Comparison of ENCODE assay signal across 8 mouse cellular contexts in the genomic region with DNA sequence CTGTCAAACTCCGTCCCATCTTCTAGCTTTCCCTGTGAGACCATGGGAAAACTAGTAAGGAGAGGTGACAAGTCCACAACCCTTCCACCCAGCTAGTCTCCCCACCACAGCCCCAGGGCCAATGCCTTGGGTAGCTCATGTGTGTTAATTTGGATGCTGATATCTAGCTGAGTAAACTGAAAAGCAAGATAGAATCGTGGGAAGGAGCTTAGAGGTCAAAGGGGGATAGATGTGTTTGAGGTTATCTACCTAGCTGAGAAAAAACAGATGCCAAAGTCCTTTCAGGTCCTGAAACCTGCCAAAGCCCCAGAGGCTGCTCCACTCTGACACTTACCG. TPM values are rescaled to one million over a fixed set of nuclear protein-coding genes. Genes with fewer than 3 reads are reported as not detected.
DNase-seq lines count a peak whose midpoint lies in the region; ATAC-seq and TF ChIP-seq lines count a peak whose summit lies in the region.

No protein-coding gene starts in this region.

- H3K4me3 ChIP-seq in heart, embryonic 13.5 days = peak overlapping the region; percentile 82
- peak overlapping the region; percentile 9 to 60 for H3K4me3 ChIP-seq in MEL (ENCODE audit: control insufficient read depth in 1 of 2, insufficient read depth in 1 of 2, low read depth in 2 of 2, low read length in 2 of 2)
- peak overlapping the region; percentile 67 for H3K4me3 ChIP-seq in hindbrain, embryonic 13.5 days
- H3K4me3 ChIP-seq in midbrain, embryonic 11.5 days (ENCODE audit: low read depth, low read length) = peak overlapping the region; percentile 57

- no peak for DNase-seq in heart, postnatal 10 days
- no peak for DNase-seq in MEL (ENCODE audit: low read depth, low spot score)
- DNase-seq in midbrain, embryonic 11.5 days (ENCODE audit: low spot score, missing footprints) = no peak
- DNase-seq in layer of hippocampus, postnatal 36 days = no peak
- no peak for DNase-seq in cerebellum, adult 8-10 months
- DNase-seq in ovary, postnatal 14 days (ENCODE audit: low spot score) = no peak

- ATAC-seq in heart, embryonic 13.5 days (ENCODE audit: extremely low read depth, insufficient number of reproducible peaks, low FRiP score, low TSS enrichment) = no peak
- ATAC-seq in hindbrain, embryonic 13.5 days (ENCODE audit: low FRiP score) = no peak
- ATAC-seq in midbrain, embryonic 11.5 days (ENCODE audit: low FRiP score) = no peak

- H3K36me3 ChIP-seq in heart, embryonic 13.5 days = peaks cover 49% of the 10 kb centered on the region
- H3K36me3 ChIP-seq in MEL (ENCODE audit: control insufficient read depth in 1 of 2, insufficient read depth in 2 of 2, low read length in 2 of 2) = peaks cover 0 to 23% of the 10 kb centered on the region in 2 experiments; a peak in 2 of 4 replicates
- peaks cover 32% of the 10 kb centered on the region for H3K36me3 ChIP-seq in hindbrain, embryonic 13.5 days
- H3K36me3 ChIP-seq in midbrain, embryonic 11.5 days (ENCODE audit: control insufficient read depth, insufficient read depth, low read length) = peaks cover 14% of the 10 kb centered on the region

- peak overlapping the region; percentile 87 for H3K9ac ChIP-seq in heart, embryonic 13.5 days
- peak overlapping the region; percentile 67 for H3K9ac ChIP-seq in MEL (ENCODE audit: control insufficient read depth, low read depth, low read length, poor library complexity, severe bottlenecking)
- H3K9ac ChIP-seq in hindbrain, embryonic 13.5 days = peak overlapping the region; percentile 85
- H3K9ac ChIP-seq in midbrain, embryonic 11.5 days (ENCODE audit: low read length) = peak overlapping the region; percentile 76

- peaks cover 39% of the 10 kb centered on the region for H3K79me2 ChIP-seq in MEL (ENCODE audit: control insufficient read depth, insufficient read depth, low read length, poor library complexity)

- WGBS in heart, embryonic 13.5 days = 27% methylated on average over 3 of the region's 3 CpGs
- 44% methylated on average over 3 of the region's 3 CpGs for WGBS in hindbrain, embryonic 13.5 days
- 52% methylated on average over 3 of the region's 3 CpGs for WGBS in midbrain, embryonic 11.5 days

- H3K27ac ChIP-seq in heart, embryonic 13.5 days (replicated peaks) = peak overlapping the region; percentile 97
- peak overlapping the region; percentile 57 for H3K27ac ChIP-seq in MEL (ENCODE audit: control insufficient read depth, low read depth, low read length)
- peak overlapping the region; percentile 97; the same call in 1 of the 2 replicates for H3K27ac ChIP-seq in hindbrain, embryonic 13.5 days
- H3K27ac ChIP-seq in midbrain, embryonic 11.5 days (ENCODE audit: low read depth, low read length) = peak overlapping the region; percentile 64; the same call in 1 of the 2 replicates

- intact Hi-C loops in heart, postnatal 10 days (cut with DNase I) = loop anchor here (2.0 to 5.0 kb wide), 3 partner anchors 36 to 54 kb away; partner anchors contain the start of genes Bad, Catsperz and Gpr137

- no peaks in the 10 kb centered on the region for H3K27me3 ChIP-seq in heart, embryonic 13.5 days (replicated peaks)
- H3K27me3 ChIP-seq in MEL (ENCODE audit: control insufficient read depth in 1 of 2, insufficient read depth in 2 of 2, low read length in 2 of 2) = no peaks in the 10 kb centered on the region
- H3K27me3 ChIP-seq in hindbrain, embryonic 13.5 days = no peaks in the 10 kb centered on the region
- H3K27me3 ChIP-seq in midbrain, embryonic 11.5 days (ENCODE audit: control insufficient read depth, insufficient read depth, low read length) = no peaks in the 10 kb centered on the region

- no peak for TF ChIP-seq CTCF in MEL (IDR thresholded peaks at IDR 0.05 in 2 of 3, conservative IDR thresholded peaks at IDR 0.05 in 1 of 3; ENCODE audit: control insufficient read depth in 1 of 3, insufficient read depth in 1 of 3, low read depth in 2 of 3, low read length in 3 of 3, poor library complexity in 1 of 3, severe bottlenecking in 1 of 3)

- TF ChIP-seq POLR2A in MEL (IDR thresholded peaks at IDR 0.05; ENCODE audit: control insufficient read depth in 1 of 2, insufficient read depth in 1 of 2, low read depth in 1 of 2, low read length in 2 of 2, poor library complexity in 1 of 2) = no peak

- H3K4me2 ChIP-seq in heart, embryonic 13.5 days = peak overlapping the region; percentile 87
- H3K4me2 ChIP-seq in hindbrain, embryonic 13.5 days = peak overlapping the region; percentile 95
- H3K4me2 ChIP-seq in midbrain, embryonic 11.5 days = peak overlapping the region; percentile 71

- TF ChIP-seq RAD21 in MEL (IDR thresholded peaks at IDR 0.05; ENCODE audit: low read depth, low read length) = no peak

- H3K4me1 ChIP-seq in heart, embryonic 13.5 days = peaks cover 49% of the 10 kb centered on the region
- H3K4me1 ChIP-seq in MEL (ENCODE audit: control insufficient read depth in 1 of 2, insufficient read depth in 2 of 2, low read length in 2 of 2) = peaks cover 0 to 19% of the 10 kb centered on the region in 2 experiments; a peak in 2 of 4 replicates
- peaks cover 55% of the 10 kb centered on the region for H3K4me1 ChIP-seq in hindbrain, embryonic 13.5 days (replicated peaks)
- H3K4me1 ChIP-seq in midbrain, embryonic 11.5 days (ENCODE audit: control insufficient read depth, insufficient read depth, low read length) = peaks cover 43% of the 10 kb centered on the region

- no peak for TF ChIP-seq EP300 in MEL (IDR thresholded peaks at IDR 0.05; ENCODE audit: low read depth in 1 of 2, low read length in 2 of 2)

- no peaks in the 10 kb centered on the region for H3K9me3 ChIP-seq in heart, embryonic 13.5 days
- H3K9me3 ChIP-seq in MEL (replicated peaks; ENCODE audit: insufficient read depth, low read length) = no peaks in the 10 kb centered on the region
- H3K9me3 ChIP-seq in hindbrain, embryonic 13.5 days = no peaks in the 10 kb centered on the region
- H3K9me3 ChIP-seq in midbrain, embryonic 11.5 days (ENCODE audit: control insufficient read depth, low read length) = no peaks in the 10 kb centered on the region

TF ChIP-seq in MEL, 35 proteins besides CTCF, POLR2A, EP300 and RAD21 (continues in another document):
- TF ChIP-seq POLR2AphosphoS2 (IDR thresholded peaks at IDR 0.05; ENCODE audit: low read length) (peak; percentile 65), NRF1 (IDR thresholded peaks at IDR 0.05; ENCODE audit: insufficient read depth, low read depth, low read length, poor library complexity, severe bottlenecking) (no peak), CHD1 (IDR thresholded peaks at IDR 0.05; ENCODE audit: low read depth, low read length) (no peak), CHD2 (IDR thresholded peaks at IDR 0.05; ENCODE audit: low read length) (no peak)

RNA-seq across cellular contexts. Expression of gene Fkbp2, which starts 1.7 kb away (rescaled TPM):
- 80.9 and 98.7 TPM in 2 replicates for polyA plus RNA-seq in heart, embryonic 13.5 days (2015; fragmentation: Nextera tagmentation; extraction: Ambion mirVana)
- 10 to 100 TPM; 14.7 to 19.0 TPM for total RNA-seq in heart, postnatal 10 days (2021)
- 51.4 and 53.9 TPM in 2 replicates for total RNA-seq in MEL (2012; rRNA removed)
- polyA plus RNA-seq in MEL (2012; ENCODE audit: insufficient read depth in 1 of 2, insufficient read length in 2 of 2, low read depth in 1 of 2, low replicate concordance in 2 of 2, missing spikeins in 1 of 2) = 100 to 1,000 TPM in 1 of 2 experiments, not detected in 1; 167 TPM
- 108 and 109 TPM in 2 replicates for polyA plus RNA-seq in hindbrain, embryonic 13.5 days (2015; fragmentation: Nextera tagmentation; extraction: Ambion mirVana)
- 67.7 and 81.3 TPM in 2 replicates for polyA plus RNA-seq in midbrain, embryonic 11.5 days (2014; fragmentation: Nextera tagmentation; extraction: Ambion mirVana)
- 100 to 1,000 TPM in 1 of 2 experiments, 10 to 100 TPM in 1; 86.0 to 101 TPM for total RNA-seq in layer of hippocampus, postnatal 36 days (2021)

RNA-seq across cellular contexts. Expression of gene Plcb3, which starts 2.3 kb away (rescaled TPM):
- polyA plus RNA-seq in heart, embryonic 13.5 days (2015; fragmentation: Nextera tagmentation; extraction: Ambion mirVana) = 18.1 and 18.6 TPM in 2 replicates
- total RNA-seq in heart, postnatal 10 days (2021) = 10 to 100 TPM; 18.1 to 19.3 TPM
- 12.6 and 13.0 TPM in 2 replicates for total RNA-seq in MEL (2012; rRNA removed)
- 10 to 100 TPM in 1 of 2 experiments, not detected in 1; 30.8 TPM for polyA plus RNA-seq in MEL (2012; ENCODE audit: insufficient read depth in 1 of 2, insufficient read length in 2 of 2, low read depth in 1 of 2, low replicate concordance in 2 of 2, missing spikeins in 1 of 2)
- polyA plus RNA-seq in hindbrain, embryonic 13.5 days (2015; fragmentation: Nextera tagmentation; extraction: Ambion mirVana) = 11.5 and 11.7 TPM in 2 replicates
- polyA plus RNA-seq in midbrain, embryonic 11.5 days (2014; fragmentation: Nextera tagmentation; extraction: Ambion mirVana) = 13.0 and 14.2 TPM in 2 replicates
- total RNA-seq in layer of hippocampus, postnatal 36 days (2021) = 10 to 100 TPM; 13.8 to 14.2 TPM

RNA-seq across cellular contexts. Expression of gene Ppp1r14b, which starts 3.8 kb away (rescaled TPM):
- 82.3 and 117 TPM in 2 replicates for polyA plus RNA-seq in heart, embryonic 13.5 days (2015; fragmentation: Nextera tagmentation; extraction: Ambion mirVana)
- total RNA-seq in heart, postnatal 10 days (2021) = 100 to 1,000 TPM; 168 to 180 TPM
- total RNA-seq in MEL (2012; rRNA removed) = 448 and 467 TPM in 2 replicates
- 100 to 1,000 TPM in 1 of 2 experiments, not detected in 1; 349 TPM for polyA plus RNA-seq in MEL (2012; ENCODE audit: insufficient read depth in 1 of 2, insufficient read length in 2 of 2, low read depth in 1 of 2, low replicate concordance in 2 of 2, missing spikeins in 1 of 2)
- polyA plus RNA-seq in hindbrain, embryonic 13.5 days (2015; fragmentation: Nextera tagmentation; extraction: Ambion mirVana) = 114 and 143 TPM in 2 replicates
- polyA plus RNA-seq in midbrain, embryonic 11.5 days (2014; fragmentation: Nextera tagmentation; extraction: Ambion mirVana) = 245 and 285 TPM in 2 replicates
- 10 to 100 TPM; 63.1 to 69.8 TPM for total RNA-seq in layer of hippocampus, postnatal 36 days (2021)

RNA-seq across cellular contexts. Expression of gene Vegfb, which starts 8.8 kb away (rescaled TPM):
- polyA plus RNA-seq in heart, embryonic 13.5 days (2015; fragmentation: Nextera tagmentation; extraction: Ambion mirVana) = 125 and 133 TPM in 2 replicates
- 100 to 1,000 TPM; 284 to 285 TPM for total RNA-seq in heart, postnatal 10 days (2021)
- total RNA-seq in MEL (2012; rRNA removed) = 11.2 and 11.5 TPM in 2 replicates
- polyA plus RNA-seq in MEL (2012; ENCODE audit: insufficient read depth in 1 of 2, insufficient read length in 2 of 2, low read depth in 1 of 2, low replicate concordance in 2 of 2, missing spikeins in 1 of 2) = 10 to 100 TPM in 1 of 2 experiments, not detected in 1; 67.6 TPM
- polyA plus RNA-seq in hindbrain, embryonic 13.5 days (2015; fragmentation: Nextera tagmentation; extraction: Ambion mirVana) = 33.5 and 34.9 TPM in 2 replicates
- polyA plus RNA-seq in midbrain, embryonic 11.5 days (2014; fragmentation: Nextera tagmentation; extraction: Ambion mirVana) = 21.9 and 25.4 TPM in 2 replicates
- total RNA-seq in layer of hippocampus, postnatal 36 days (2021) = 10 to 100 TPM; 81.5 to 82.6 TPM

RNA-seq across cellular contexts. Expression of gene Dnajc4, which starts 13.8 kb away (rescaled TPM):
- 33.2 and 35.6 TPM in 2 replicates for polyA plus RNA-seq in heart, embryonic 13.5 days (2015; fragmentation: Nextera tagmentation; extraction: Ambion mirVana)
- total RNA-seq in heart, postnatal 10 days (2021) = 10 to 100 TPM; 59.4 to 62.4 TPM
- total RNA-seq in MEL (2012; rRNA removed) = 3.2 and 4.2 TPM in 2 replicates
- 10 to 100 TPM in 1 of 2 experiments, not detected in 1; 12.9 TPM for polyA plus RNA-seq in MEL (2012; ENCODE audit: insufficient read depth in 1 of 2, insufficient read length in 2 of 2, low read depth in 1 of 2, low replicate concordance in 2 of 2, missing spikeins in 1 of 2)
- polyA plus RNA-seq in hindbrain, embryonic 13.5 days (2015; fragmentation: Nextera tagmentation; extraction: Ambion mirVana) = 24.2 and 25.9 TPM in 2 replicates
- polyA plus RNA-seq in midbrain, embryonic 11.5 days (2014; fragmentation: Nextera tagmentation; extraction: Ambion mirVana) = 17.9 and 21.0 TPM in 2 replicates
- 10 to 100 TPM; 21.9 to 22.9 TPM for total RNA-seq in layer of hippocampus, postnatal 36 days (2021)
